ENCODE assay signal across 5 mouse cellular contexts in genomic region chr7:73254972-73255371, GRCm38 (mm10).
DNase-seq lines count a peak whose midpoint lies in the region; TF ChIP-seq lines count a peak whose summit lies in the region.
"Not testable (repeated sequence)": the region's sequence is repeated elsewhere in the genome, so short reads cannot be mapped to it uniquely, and the experiment has no call there.

No protein-coding gene starts in this region.

- not testable (repeated sequence) for H3K4me1 ChIP-seq in ES-E14 (ENCODE audit: control insufficient read depth in 2 of 2, insufficient read depth in 2 of 2, low read length in 2 of 2, poor library complexity in 1 of 2)

- TF ChIP-seq POLR2A in brain, embryonic 14.5 days (IDR thresholded peaks at IDR 0.05; ENCODE audit: borderline replicate concordance, extremely low read depth, insufficient read depth, insufficient read length, poor library complexity, severe bottlenecking): not testable (repeated sequence)

- H3K4me3 ChIP-seq in ES-E14 (ENCODE audit: insufficient read depth in 1 of 2, low read depth in 1 of 2, low read length in 2 of 2, poor library complexity in 1 of 2, severe bottlenecking in 1 of 2): not testable (repeated sequence)

- in situ Hi-C loops in ES-E14 (cut with MboI; ENCODE audit: low sequenced_read_pairs in 2 of 2, unreplicated experiment in 2 of 2): not testable (repeated sequence)

- not testable (repeated sequence) for H3K9ac ChIP-seq in ES-E14 (ENCODE audit: insufficient read depth, low read depth, low read length, poor library complexity, severe bottlenecking)

- H3K9me3 ChIP-seq in ES-E14 (ENCODE audit: control insufficient read depth, insufficient read depth, low read depth, low read length): not testable (repeated sequence)

- DNase-seq in 416B (ENCODE audit: low read depth) (peak; percentile 7), NIH3T3 (ENCODE audit: low read depth) (peak; percentile 35), ZHBTc4 (ENCODE audit: low read depth, low spot score) (peak; percentile 32)
- DNase-seq in ES-E14 (ENCODE audit: low read depth, low spot score): not testable (repeated sequence)
- DNase-seq in brain, embryonic 14.5 days (ENCODE audit: low read depth): peak; percentile 17

- not testable (repeated sequence) for TF ChIP-seq CTCF in brain, embryonic 14.5 days (IDR thresholded peaks at IDR 0.05; ENCODE audit: borderline replicate concordance, extremely low read depth, insufficient read depth, insufficient read length)

- not testable (repeated sequence) for H3K27ac ChIP-seq in ES-E14 (ENCODE audit: insufficient read depth, low read depth, low read length, poor library complexity, severe bottlenecking)

- not testable (repeated sequence) for H3K36me3 ChIP-seq in ES-E14 (ENCODE audit: control insufficient read depth, insufficient read depth, low read length, poor library complexity, severe bottlenecking)

TF ChIP-seq in ES-E14, 5 proteins besides CTCF, POLR2A, EP300 and RAD21:
- TF ChIP-seq MAFK (IDR thresholded peaks at IDR 0.05; ENCODE audit: insufficient read depth, low read depth, low read length): peak; percentile 86
